Mouse (Mus musculus): ENCODE results near the gene Spryd7.

DNA sequence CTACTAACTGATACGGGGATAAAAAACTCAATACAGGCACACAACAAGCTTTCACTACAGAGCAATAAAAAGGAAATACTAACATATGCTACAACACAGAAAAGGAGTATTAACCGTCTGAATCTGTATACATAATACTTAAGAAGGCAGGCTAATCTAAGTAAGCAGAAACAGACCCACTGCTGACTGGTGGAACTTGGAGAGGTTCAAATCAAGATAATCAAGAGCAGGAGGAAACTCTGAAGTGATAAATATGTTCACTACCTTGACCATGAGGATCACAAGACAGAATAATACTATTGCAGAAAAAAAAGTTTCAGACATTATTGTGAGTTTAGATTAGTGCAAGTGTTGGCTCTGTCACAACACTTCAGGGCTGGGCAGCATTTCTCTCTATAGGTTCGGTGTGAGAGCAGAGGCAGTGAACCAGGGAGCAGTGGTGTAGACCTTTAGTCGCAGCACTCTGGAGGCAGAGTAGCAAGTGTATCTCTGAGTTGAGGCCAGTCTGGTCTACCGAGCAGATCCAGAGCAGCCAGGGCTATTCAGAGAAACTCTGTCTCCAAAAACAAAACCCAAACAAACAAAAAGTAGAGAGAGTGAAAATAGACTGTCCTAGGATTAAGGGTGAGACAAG is 19.9 kb downstream of the Spryd7 start:
- TF ChIP-seq POLR2A (IDR thresholded peaks at IDR 0.05; ENCODE audit: low read depth, low read length) (no peak), CTCF (IDR thresholded peaks at IDR 0.05; ENCODE audit: borderline replicate concordance, insufficient read depth, low read length) (no peak)
